Mouse (Mus musculus): Measurements from ENCODE around the gene Secisbp2. TPM values are rescaled to one million over a fixed set of nuclear protein-coding genes. Genes with fewer than 3 reads are reported as not detected.
"Not testable (repeated sequence)": the region's sequence is repeated elsewhere in the genome, so short reads cannot be mapped to it uniquely, and the experiment has no call there.

The Secisbp2 gene
- polyA plus RNA-seq, 1 experiment = 21.3 TPM

DNA sequence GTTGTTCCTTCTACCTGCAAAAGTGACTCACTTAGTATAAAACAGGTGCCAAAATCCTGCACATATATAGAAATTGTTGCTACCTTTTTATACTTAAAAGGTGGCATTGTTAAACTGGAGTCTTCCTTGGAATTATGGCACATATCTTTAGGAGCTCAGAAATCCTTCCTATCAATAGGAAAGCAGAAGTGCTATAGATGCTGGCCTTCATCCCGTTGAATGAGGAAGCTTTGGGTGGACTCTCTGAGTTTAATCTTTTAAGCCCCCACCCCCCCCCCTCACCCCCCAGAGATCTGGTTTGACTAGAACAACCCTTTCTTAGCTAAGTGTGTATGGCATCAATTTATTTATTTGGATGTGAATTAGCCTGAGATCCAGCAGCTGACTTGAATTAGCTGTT is 1.8 kb upstream of the Secisbp2 start:
- WGBS = 64% methylated on average over 1 of the region's 1 CpGs
- no peak for DNase-seq
- Histone ChIP-seq H3K4me3 (replicated peaks; ENCODE audit: extremely low read depth, low read depth, low read length) (no peak overlapping the region), H3K4me1 (ENCODE audit: control insufficient read depth, insufficient read depth, low read length) (peaks cover 11% of the 10 kb centered on the region)
- TF ChIP-seq CTCF (IDR thresholded peaks at IDR 0.05; ENCODE audit: insufficient read depth, low read length) (no peak), POLR2A (IDR thresholded peaks at IDR 0.05; ENCODE audit: borderline replicate concordance, extremely low read depth, low read depth, low read length) (no peak)

DNA sequence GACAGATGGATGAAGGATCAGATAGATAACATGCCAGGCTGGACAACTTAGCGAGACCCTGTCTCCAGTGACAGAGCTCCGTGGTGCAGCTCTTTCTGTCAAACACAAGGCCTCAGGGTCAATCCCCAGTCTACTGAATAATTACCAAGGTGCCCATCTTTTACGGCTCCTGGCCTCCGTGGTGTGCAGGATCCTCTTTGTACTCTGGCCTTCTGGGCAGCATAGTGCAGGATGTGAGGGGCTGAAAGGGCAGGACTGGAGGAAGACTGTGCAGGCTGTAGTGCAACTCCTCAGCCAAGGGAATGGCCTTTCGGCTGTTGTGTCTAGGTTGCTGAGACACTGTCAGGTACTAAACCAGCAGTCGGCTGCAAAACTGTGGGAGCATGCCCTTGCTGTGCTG is 1.7 kb downstream of the Secisbp2 start:
- no peak for TF ChIP-seq POLR2A (IDR thresholded peaks at IDR 0.05; ENCODE audit: borderline replicate concordance, extremely low read depth, low read depth, low read length)
- TF ChIP-seq CTCF (IDR thresholded peaks at IDR 0.05; ENCODE audit: insufficient read depth, low read length) = no peak
- 90% methylated on average over 6 of the region's 6 CpGs for WGBS
- no peak for DNase-seq

DNA sequence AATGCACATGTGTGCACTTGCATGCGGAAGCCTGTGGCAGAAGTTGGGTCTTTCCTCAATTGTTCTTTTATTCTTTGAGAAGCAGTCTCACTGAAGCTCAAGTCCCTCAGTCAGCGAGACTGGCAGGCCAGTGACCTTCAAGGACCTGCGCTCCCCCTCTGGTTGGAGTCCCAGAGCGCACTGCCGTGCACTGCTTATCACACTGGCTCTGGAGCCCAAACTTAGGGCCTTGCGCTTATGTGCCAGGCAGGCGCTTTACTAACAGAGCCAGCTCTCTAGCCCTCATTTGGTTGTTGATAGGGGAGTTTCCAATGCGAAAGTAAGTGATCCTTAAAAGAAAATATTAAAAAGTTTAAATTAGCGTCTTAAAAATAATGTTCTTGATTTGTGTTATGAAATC is 2.5 kb downstream of the Secisbp2 start:
- Histone ChIP-seq H3K4me1 (ENCODE audit: control insufficient read depth, insufficient read depth, low read length) (peaks cover 6% of the 10 kb centered on the region), H3K4me3 (replicated peaks; ENCODE audit: extremely low read depth, low read depth, low read length) (no peak overlapping the region)
- WGBS = 92% methylated on average over 9 of the region's 9 CpGs
- DNase-seq = no peak
- TF ChIP-seq POLR2A (IDR thresholded peaks at IDR 0.05; ENCODE audit: borderline replicate concordance, extremely low read depth, low read depth, low read length) (no peak), CTCF (IDR thresholded peaks at IDR 0.05; ENCODE audit: insufficient read depth, low read length) (no peak)

More for the DNA sequence above, 1.7 kb downstream of the Secisbp2 start:
- Histone ChIP-seq H3K4me3 (replicated peaks; ENCODE audit: extremely low read depth, low read depth, low read length) (no peak overlapping the region), H3K4me1 (ENCODE audit: control insufficient read depth, insufficient read depth, low read length) (peaks cover 6% of the 10 kb centered on the region)

DNA sequence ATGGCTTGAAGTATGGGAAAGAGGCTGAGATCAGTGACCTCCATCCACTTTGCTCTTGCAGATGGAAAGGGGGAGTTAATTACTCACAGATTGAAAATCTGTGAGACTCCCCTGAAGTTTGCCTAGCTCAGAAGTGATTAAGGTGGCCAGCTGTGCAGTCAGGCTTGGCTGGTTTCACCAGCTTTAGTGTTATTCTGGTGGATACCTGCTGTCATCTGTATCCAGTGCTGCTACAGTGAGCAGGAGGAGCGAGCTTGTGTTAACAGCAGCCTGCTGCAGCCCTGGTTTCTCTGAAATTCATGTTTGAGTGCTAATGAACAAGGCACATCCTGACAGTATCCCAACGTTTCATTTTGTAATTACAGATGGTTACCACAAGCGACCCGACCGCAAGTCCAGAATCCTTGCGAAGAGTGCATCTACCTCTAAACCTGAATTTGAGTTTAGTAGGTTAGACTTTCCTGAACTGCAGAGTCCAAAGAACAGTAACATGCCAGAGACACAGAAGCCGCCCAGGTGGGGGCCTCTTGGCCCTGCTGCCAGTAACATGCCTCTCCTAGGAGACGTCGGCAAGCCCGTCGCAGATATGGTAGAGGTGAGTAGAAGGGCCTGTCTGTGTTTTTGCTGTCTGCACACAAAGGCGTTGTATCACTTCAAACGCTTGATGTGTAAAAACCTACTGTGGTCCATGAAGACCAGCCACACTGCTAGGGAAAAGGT is 5.2 kb downstream of the Secisbp2 start:
- TF ChIP-seq POLR2A (IDR thresholded peaks at IDR 0.05; ENCODE audit: borderline replicate concordance, extremely low read depth, low read depth, low read length) = no peak
- TF ChIP-seq CTCF (IDR thresholded peaks at IDR 0.05; ENCODE audit: insufficient read depth, low read length) = no peak
- Histone ChIP-seq H3K4me3 (replicated peaks; ENCODE audit: extremely low read depth, low read depth, low read length) (no peak overlapping the region), H3K4me1 (ENCODE audit: control insufficient read depth, insufficient read depth, low read length) (peaks cover 3% of the 10 kb centered on the region)
- DNase-seq = no peak
- 95% methylated on average over 13 of the region's 13 CpGs for WGBS

DNA sequence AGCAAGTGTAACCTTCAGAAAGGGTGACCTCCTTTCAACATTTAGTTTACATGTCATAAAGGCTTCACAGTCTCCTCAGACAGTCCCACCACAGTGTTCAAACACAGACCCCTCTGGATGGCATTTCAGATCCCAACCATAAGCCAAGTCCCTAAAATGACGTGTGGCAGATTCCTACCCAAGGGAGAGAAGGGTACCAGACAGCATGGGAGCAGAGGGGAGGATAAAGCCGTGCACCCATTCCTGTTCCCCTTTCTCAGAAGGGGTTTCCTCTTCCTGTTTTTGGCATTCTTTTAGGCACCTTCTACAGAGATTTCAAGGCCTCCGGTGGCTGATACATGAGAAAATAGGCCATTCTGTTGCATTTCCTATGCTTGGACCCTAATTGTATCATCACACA is 6.6 kb downstream of the Secisbp2 start:
- H3K4me3 ChIP-seq (replicated peaks; ENCODE audit: extremely low read depth, low read depth, low read length) = no peak overlapping the region
- 86% methylated on average over 3 of the region's 3 CpGs for WGBS
- no peak for TF ChIP-seq POLR2A (IDR thresholded peaks at IDR 0.05; ENCODE audit: borderline replicate concordance, extremely low read depth, low read depth, low read length)
- TF ChIP-seq CTCF (IDR thresholded peaks at IDR 0.05; ENCODE audit: insufficient read depth, low read length) = no peak
- no peak for DNase-seq
- no peaks in the 10 kb centered on the region for H3K4me1 ChIP-seq (ENCODE audit: control insufficient read depth, insufficient read depth, low read length)

DNA sequence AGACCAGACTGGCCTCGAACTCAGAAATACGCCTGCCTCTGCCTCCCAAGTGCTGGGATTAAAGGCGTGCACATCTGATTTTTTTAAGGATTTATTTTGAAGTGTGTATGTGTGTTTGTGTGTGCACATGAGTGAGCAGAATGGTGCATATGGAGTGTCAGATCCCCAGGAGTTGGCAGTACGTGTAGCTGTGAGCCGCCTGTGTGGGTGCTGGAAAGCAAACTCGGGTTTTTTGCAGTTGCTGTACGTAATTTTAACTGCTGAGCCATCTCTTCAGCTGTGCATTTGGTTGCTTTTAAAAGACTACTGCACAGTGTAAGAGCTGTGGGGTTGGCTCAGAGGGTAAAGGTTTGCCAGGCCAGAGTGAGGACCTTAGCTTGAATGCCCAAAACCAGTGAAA is 8.1 kb downstream of the Secisbp2 start:
- TF ChIP-seq POLR2A (IDR thresholded peaks at IDR 0.05; ENCODE audit: borderline replicate concordance, extremely low read depth, low read depth, low read length) = no peak
- TF ChIP-seq CTCF (IDR thresholded peaks at IDR 0.05; ENCODE audit: insufficient read depth, low read length) = no peak
- DNase-seq = no peak
- 95% methylated on average over 7 of the region's 7 CpGs for WGBS
- no peak overlapping the region for H3K4me3 ChIP-seq (replicated peaks; ENCODE audit: extremely low read depth, low read depth, low read length)
- H3K4me1 ChIP-seq (ENCODE audit: control insufficient read depth, insufficient read depth, low read length) = no peaks in the 10 kb centered on the region

DNA sequence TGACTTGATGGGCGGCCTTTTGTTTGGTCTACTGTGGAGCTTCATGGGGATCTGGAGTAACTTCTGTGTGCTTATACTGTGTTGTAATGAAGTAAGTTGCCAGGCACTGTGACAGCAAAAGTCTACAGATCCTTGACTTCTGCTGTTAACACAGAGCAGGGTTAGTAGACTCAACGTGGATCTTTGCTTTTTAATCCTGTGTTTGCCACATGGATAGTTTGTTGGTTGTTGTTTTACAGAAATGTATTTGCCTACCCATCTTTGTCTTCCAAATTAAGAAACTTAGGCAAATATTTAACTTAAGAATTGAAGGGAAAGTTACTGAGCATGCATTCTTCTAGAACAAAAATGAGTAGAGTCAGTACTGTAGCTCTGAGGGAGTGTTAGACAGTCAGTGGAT is 12.1 kb downstream of the Secisbp2 start:
- TF ChIP-seq CTCF (IDR thresholded peaks at IDR 0.05; ENCODE audit: insufficient read depth, low read length) = no peak
- TF ChIP-seq POLR2A (IDR thresholded peaks at IDR 0.05; ENCODE audit: borderline replicate concordance, extremely low read depth, low read depth, low read length) = no peak
- H3K4me3 ChIP-seq (replicated peaks; ENCODE audit: extremely low read depth, low read depth, low read length) = no peak overlapping the region
- 90% methylated on average over 2 of the region's 2 CpGs for WGBS
- H3K4me1 ChIP-seq (ENCODE audit: control insufficient read depth, insufficient read depth, low read length) = no peaks in the 10 kb centered on the region
- DNase-seq = no peak

DNA sequence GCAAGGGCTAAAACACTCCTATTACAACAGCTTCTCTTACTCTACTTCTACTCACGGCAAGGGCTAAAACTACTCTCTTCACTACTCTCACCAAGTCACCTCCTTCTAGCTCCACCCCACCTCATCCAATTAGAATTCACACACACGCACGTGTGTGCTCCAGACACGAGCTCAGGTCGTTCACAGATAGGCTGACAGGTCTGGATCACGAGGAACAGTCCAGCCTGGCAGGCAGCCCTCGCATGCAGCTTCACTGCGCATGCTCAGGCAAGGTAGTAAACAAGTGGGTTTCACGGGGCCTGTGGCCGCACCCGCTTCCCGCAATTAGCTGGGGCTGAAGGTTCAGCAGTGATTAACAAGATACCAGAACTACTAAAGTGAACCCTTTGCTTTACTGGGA is 16.7 kb downstream of the Secisbp2 start:
- not testable (repeated sequence) for H3K4me3 ChIP-seq (replicated peaks; ENCODE audit: extremely low read depth, low read depth, low read length); DNase-seq; H3K4me1 ChIP-seq (ENCODE audit: control insufficient read depth, insufficient read depth, low read length)
- 88% methylated on average over 12 of the region's 12 CpGs for WGBS

DNA sequence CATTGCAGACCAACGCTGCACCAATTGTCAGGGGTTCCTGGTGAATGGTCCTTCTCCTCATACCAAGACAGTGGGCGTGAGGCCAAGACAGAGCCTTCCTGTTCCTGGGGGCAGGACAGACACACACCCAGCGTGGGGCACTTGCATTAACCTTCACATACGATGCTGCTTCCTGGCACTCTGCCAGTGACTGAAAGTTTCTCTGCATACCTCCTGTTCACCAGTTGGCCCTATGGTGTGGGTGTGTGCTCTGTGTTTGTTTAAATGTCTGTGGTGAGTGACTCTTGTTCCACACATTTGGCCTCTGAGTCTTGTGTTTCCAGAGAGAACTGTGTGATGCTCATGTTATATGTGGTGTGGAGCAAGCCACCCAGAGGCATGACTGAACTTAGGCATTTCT is 25.1 kb downstream of the Secisbp2 start:
- TF ChIP-seq POLR2A (IDR thresholded peaks at IDR 0.05; ENCODE audit: borderline replicate concordance, extremely low read depth, low read depth, low read length) (no peak), CTCF (IDR thresholded peaks at IDR 0.05; ENCODE audit: insufficient read depth, low read length) (no peak)
- no peak overlapping the region for H3K4me3 ChIP-seq (replicated peaks; ENCODE audit: extremely low read depth, low read depth, low read length)
- WGBS = 58% methylated on average over 4 of the region's 4 CpGs
- no peak for DNase-seq
- no peaks in the 10 kb centered on the region for H3K4me1 ChIP-seq (ENCODE audit: control insufficient read depth, insufficient read depth, low read length)

DNA sequence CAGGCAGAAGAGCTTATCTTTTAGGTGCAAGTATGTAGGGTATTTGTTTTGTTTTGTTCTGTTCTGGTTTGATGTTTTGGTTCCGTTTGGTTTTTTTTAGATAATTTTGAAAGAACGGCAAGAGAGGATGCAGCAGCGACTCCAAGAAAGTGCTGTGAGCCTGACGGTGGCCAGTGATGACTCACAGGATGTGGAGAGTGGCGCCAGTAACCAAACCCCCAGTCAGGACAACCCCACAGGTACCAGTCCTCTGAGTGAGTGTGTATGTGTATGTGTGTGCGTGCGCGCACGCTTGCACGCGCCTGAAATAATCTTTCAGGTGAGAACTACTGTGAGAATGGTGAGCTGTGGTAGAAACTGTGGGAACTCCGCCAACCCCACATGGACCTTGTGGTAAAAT is 25.5 kb downstream of the Secisbp2 start:
- no peak for DNase-seq
- 92% methylated on average over 12 of the region's 12 CpGs for WGBS
- TF ChIP-seq POLR2A (IDR thresholded peaks at IDR 0.05; ENCODE audit: borderline replicate concordance, extremely low read depth, low read depth, low read length) = no peak
- TF ChIP-seq CTCF (IDR thresholded peaks at IDR 0.05; ENCODE audit: insufficient read depth, low read length) = no peak
- Histone ChIP-seq H3K4me3 (replicated peaks; ENCODE audit: extremely low read depth, low read depth, low read length) (no peak overlapping the region), H3K4me1 (ENCODE audit: control insufficient read depth, insufficient read depth, low read length) (no peaks in the 10 kb centered on the region)

Data from lung, adult 2 months (tissue).